Mouse (Mus musculus): ENCODE measurements at regions not wholly inside any gene's neighbourhood (a gene's known extent, or its start where the extent isn't known, plus 50 kb on each side); places are given as distances from the start of the nearest gene placed in this dataset.

DNA sequence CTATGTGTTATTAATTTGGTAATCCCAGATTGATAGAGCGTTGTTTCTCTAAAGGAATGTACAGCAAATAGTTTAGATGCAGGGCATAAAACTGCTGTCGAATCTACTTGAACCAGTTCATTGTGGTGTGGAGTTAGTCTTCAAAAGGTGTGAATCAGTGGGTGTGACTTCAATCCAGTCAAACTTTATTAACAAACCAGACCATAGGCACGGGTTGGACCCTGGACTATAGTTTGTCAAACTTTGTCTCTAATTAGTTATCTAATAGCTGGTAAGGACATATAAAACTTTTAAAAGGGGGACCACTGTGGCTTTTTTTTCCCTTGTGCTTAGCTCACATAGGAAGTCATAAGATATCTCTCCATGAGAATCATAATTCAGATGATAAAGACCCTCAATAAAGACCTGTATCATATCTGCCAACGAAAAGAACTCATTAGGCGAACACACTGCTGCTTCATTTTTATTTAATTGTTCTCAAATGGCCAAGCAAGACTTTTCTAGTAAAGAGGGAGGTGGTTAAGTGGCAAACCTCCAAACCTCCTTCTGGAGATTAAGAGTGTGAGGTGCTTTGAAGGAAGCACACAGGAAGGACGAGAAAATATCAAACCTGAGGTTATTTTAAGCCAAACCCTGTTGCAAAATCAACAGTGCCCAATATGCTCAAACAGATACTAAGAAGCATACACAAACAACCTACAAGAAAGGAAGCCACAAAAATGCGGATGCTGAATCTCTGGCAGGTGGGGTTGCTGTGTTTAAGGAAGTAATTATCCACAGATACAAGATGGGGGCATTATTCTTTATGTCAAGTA, 379.3 kb upstream of the Mmadhc start:
- no peaks in the 10 kb centered on the region for H3K36me3 ChIP-seq
- 88% methylated on average over 7 of the region's 7 CpGs for WGBS
- no peak overlapping the region for H3K4me3 ChIP-seq
- no peaks in the 10 kb centered on the region for H3K9me3 ChIP-seq (replicated peaks)
- no peak overlapping the region for H3K27ac ChIP-seq (replicated peaks)
- DNase-seq (ENCODE audit: low spot score): no peak
- no peaks in the 10 kb centered on the region for H3K4me1 ChIP-seq
- H3K27me3 ChIP-seq (ENCODE audit: low read depth, poor library complexity, severe bottlenecking): no peaks in the 10 kb centered on the region

DNA sequence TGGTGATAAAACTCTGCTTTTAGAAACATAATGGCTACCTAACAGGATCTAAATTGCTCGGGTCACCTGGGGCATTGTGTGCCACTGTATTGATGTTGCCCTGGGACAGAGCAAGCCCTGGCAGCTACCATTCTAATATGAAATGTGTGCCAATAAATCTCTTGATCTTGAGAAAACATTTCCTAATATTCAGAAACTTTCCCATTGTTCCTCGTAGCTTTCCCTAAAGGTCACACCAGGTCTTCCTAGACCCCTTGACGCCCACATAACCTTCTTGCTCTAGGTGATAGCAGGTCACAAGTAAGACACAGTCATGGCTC, 378.2 kb upstream of the Mmadhc start:
- no peaks in the 10 kb centered on the region for H3K9me3 ChIP-seq (replicated peaks)
- H3K27me3 ChIP-seq (ENCODE audit: low read depth, poor library complexity, severe bottlenecking): no peaks in the 10 kb centered on the region
- no peaks in the 10 kb centered on the region for H3K4me1 ChIP-seq
- no peaks in the 10 kb centered on the region for H3K36me3 ChIP-seq
- H3K27ac ChIP-seq (replicated peaks): no peak overlapping the region
- no peak for DNase-seq (ENCODE audit: low spot score)
- H3K4me3 ChIP-seq: no peak overlapping the region
- WGBS: 90% methylated on average over 3 of the region's 3 CpGs

DNA sequence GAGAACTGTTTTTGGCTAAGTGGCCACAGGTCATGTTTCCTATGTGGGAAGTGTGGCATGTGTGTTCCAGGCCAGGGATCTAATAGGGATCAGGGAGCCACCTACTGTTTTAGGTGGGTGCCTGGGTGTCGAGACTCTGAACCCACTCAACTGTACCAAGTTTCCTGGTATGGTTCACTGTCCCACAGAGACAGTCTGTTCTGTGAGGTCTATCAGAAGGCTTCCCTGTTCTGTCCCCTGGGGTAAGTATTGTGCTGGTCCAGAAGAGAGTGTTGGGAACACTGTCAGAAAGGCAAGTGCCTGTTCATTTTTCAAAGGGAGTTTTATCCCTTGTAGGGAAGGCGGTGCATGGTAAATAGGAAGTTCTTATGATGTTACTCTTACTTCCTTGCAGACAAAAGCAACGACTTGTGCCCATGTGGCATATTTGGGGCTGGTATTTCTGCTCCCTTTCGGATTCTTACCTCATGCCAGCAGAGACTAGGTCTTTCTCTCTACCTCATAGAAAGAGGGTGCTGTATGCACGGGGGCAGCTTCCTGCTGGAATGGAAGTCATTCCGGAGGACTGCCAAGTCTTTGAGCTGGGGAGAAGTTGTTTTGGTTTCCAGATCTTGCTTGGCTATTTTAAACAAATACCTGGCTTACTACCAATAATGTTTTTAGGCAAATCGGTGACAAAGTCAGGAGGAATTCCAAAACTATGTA, 377.7 kb upstream of the Mmadhc start:
- Histone ChIP-seq H3K9me3 (replicated peaks) (no peaks in the 10 kb centered on the region), H3K36me3 (no peaks in the 10 kb centered on the region), H3K27ac (replicated peaks) (no peak overlapping the region), H3K27me3 (ENCODE audit: low read depth, poor library complexity, severe bottlenecking) (no peaks in the 10 kb centered on the region), H3K4me1 (no peaks in the 10 kb centered on the region), H3K4me3 (no peak overlapping the region)
- WGBS: 86% methylated on average over 7 of the region's 7 CpGs
- DNase-seq (ENCODE audit: low spot score): no peak

DNA sequence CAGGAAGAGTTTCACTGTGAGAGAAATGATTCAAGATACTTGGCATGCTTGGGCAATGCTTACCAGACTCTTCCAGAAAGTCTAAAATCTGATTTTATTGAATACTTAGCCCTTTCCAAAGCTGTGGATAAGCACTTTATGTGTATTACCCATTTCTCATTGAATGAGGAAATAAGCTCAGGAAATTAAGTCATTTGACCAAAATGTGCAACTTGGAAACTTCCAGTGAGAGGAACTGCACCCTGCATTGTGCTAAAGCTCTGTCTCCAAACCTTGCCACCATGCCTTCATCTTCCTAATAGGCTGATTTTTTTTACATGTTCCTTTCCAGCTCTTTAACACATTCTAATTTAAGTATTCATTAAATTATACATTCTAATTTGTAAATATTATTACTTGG, 372.7 kb upstream of the Mmadhc start:
- H3K4me1 ChIP-seq: no peaks in the 10 kb centered on the region
- no peaks in the 10 kb centered on the region for H3K36me3 ChIP-seq
- no peaks in the 10 kb centered on the region for H3K27me3 ChIP-seq (ENCODE audit: low read depth, poor library complexity, severe bottlenecking)
- no peak overlapping the region for H3K27ac ChIP-seq (replicated peaks)
- no peak for DNase-seq (ENCODE audit: low spot score)
- no peaks in the 10 kb centered on the region for H3K9me3 ChIP-seq (replicated peaks)
- no peak overlapping the region for H3K4me3 ChIP-seq

DNA sequence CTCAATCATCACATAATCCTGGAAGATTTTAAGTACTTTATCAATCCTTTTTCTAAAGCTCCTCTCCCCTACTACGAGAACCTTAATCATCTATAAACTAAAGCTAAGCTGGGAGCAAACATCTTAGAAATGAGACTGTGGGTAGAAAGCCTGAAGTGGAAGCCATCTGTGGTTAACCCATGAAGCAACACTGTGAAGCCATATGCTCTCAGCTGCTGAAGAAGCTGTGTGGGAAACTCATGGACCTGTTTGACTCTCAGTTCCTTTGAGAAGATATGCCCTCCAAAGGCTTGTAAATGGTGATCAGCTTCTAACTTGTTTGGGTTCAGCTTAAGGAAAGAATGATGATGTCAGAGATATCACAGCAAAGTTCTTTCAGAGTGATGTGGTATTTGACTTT, 372.2 kb upstream of the Mmadhc start:
- no peak overlapping the region for H3K4me3 ChIP-seq
- WGBS: 80% methylated on average over 1 of the region's 1 CpGs
- no peak for DNase-seq (ENCODE audit: low spot score)
- no peaks in the 10 kb centered on the region for H3K27me3 ChIP-seq (ENCODE audit: low read depth, poor library complexity, severe bottlenecking)
- no peaks in the 10 kb centered on the region for H3K4me1 ChIP-seq
- H3K27ac ChIP-seq (replicated peaks): no peak overlapping the region
- no peaks in the 10 kb centered on the region for H3K36me3 ChIP-seq
- no peaks in the 10 kb centered on the region for H3K9me3 ChIP-seq (replicated peaks)

DNA sequence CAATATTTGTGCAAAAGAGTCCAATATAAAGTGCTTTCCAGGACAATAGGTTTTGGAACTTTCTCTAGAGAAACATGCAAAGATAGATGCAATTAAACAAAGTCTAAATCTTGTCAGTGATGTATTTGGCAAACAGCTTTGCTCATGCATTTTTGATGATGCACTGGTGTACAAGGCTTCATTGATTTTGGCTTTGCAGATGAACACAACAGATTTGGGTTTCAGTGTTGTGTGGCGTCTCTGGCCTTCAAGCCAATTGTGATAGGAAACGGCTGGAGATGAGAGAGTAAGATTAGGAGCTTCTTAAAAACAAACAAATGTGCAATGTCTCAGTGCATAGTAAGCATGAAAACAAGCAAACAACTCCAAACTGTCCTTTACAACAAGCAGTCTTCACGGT, 370.6 kb upstream of the Mmadhc start:
- no peak for DNase-seq (ENCODE audit: low spot score)
- no peaks in the 10 kb centered on the region for H3K9me3 ChIP-seq (replicated peaks)
- 73% methylated on average over 3 of the region's 3 CpGs for WGBS

DNA sequence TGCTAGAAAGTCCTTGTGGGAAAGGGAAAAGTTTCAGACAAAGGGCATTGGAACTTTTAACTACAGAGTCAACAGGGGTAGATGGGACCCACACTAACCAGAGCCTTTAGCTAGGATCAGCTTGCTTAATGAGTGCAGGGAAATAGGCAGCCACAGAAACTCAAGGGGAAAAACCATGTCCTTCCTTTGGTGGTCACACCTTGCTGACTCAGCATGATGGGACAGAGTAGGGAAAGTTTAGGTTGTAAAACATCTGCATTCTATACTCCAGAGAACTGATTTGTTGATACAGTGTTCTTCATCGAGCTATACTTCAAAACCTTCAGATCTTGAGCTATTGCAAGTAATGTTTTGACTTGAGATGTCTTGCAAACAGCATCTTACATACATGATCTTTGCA, 365.9 kb upstream of the Mmadhc start:
- no peaks in the 10 kb centered on the region for H3K27me3 ChIP-seq (ENCODE audit: low read depth, poor library complexity, severe bottlenecking)
- no peak overlapping the region for H3K4me3 ChIP-seq
- DNase-seq (ENCODE audit: low spot score): no peak
- no peaks in the 10 kb centered on the region for H3K4me1 ChIP-seq
- no peaks in the 10 kb centered on the region for H3K36me3 ChIP-seq
- WGBS: 85% methylated on average over 1 of the region's 1 CpGs
- no peaks in the 10 kb centered on the region for H3K9me3 ChIP-seq (replicated peaks)
- H3K27ac ChIP-seq (replicated peaks): no peak overlapping the region

More for the DNA sequence above, 370.6 kb upstream of the Mmadhc start:
- Histone ChIP-seq H3K27me3 (ENCODE audit: low read depth, poor library complexity, severe bottlenecking) (no peaks in the 10 kb centered on the region), H3K27ac (replicated peaks) (no peak overlapping the region), H3K36me3 (no peaks in the 10 kb centered on the region), H3K4me3 (no peak overlapping the region), H3K4me1 (no peaks in the 10 kb centered on the region)

DNA sequence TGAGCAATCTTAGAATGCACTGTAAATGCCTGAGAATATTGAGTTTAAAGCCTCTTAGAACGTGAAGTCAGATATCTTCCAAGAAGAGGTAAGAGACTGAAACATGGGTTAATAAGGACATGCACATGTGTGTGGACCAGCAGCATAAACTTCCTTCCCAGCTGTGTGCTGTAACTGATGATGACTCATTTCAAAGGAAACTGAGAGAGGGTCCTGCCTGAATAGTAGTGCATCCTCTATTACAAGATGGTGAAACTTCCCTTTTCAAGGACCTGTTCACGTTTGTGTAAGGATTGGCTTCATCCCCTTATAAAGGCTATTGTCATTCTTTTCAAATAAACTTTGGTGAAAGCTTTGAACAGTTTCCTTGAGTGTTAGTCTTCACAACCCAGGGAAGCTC, 363.4 kb upstream of the Mmadhc start:
- H3K9me3 ChIP-seq (replicated peaks): no peaks in the 10 kb centered on the region
- H3K4me3 ChIP-seq: no peak overlapping the region
- no peaks in the 10 kb centered on the region for H3K36me3 ChIP-seq
- H3K27me3 ChIP-seq (ENCODE audit: low read depth, poor library complexity, severe bottlenecking): no peaks in the 10 kb centered on the region
- no peak for DNase-seq (ENCODE audit: low spot score)
- H3K27ac ChIP-seq (replicated peaks): no peak overlapping the region
- peaks cover under 1% of the 10 kb centered on the region; the same call in 1 of the 2 replicates for H3K4me1 ChIP-seq
- WGBS: 68% methylated on average over 2 of the region's 2 CpGs

DNA sequence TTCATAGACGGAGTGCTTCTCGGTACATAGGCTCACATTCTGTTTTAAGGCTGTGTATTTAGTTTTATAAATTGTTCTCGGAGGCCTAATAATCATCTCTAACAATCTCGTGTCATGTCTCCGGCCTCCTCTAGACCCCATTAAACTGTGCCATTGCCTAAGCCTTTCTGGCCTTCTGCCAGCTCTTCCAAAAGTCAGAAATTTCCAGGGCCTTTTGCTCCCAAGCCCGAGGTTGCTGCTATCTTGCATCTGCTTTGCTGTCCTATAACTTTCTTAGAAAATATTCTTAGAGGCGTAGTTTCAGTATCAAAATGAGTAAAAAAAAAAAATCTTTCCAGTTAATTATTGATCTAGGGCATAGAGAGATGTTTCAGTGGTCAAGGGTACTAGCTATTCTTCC, 361.2 kb upstream of the Mmadhc start:
- H3K4me3 ChIP-seq: no peak overlapping the region
- peaks cover 8% of the 10 kb centered on the region; the same call in 1 of the 2 replicates for H3K4me1 ChIP-seq
- no peak for DNase-seq (ENCODE audit: low spot score)
- no peaks in the 10 kb centered on the region for H3K27me3 ChIP-seq (ENCODE audit: low read depth, poor library complexity, severe bottlenecking)
- no peak overlapping the region for H3K27ac ChIP-seq (replicated peaks)
- no peaks in the 10 kb centered on the region for H3K9me3 ChIP-seq (replicated peaks)
- H3K36me3 ChIP-seq: no peaks in the 10 kb centered on the region
- WGBS: 90% methylated on average over 7 of the region's 7 CpGs

DNA sequence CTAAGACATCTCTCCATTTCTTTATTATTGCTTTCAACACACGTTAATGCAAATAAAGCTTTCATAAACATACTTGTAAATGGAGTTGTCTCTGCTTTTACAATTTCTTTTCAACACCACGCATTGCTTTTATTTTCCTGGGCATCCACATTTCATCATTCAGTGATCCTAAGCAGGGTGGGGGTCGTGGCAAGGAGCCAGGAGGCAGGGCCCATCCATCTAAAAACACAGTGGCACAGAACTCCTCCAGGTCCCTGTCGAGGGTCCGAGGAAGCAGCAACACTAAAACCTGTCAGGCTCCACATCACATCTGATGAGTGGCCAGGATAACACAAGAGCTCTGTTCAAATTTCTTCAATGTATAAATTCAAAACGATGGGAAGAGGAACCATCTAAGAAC, 359.8 kb upstream of the Mmadhc start:
- Histone ChIP-seq H3K27ac (replicated peaks) (no peak overlapping the region), H3K9me3 (replicated peaks) (no peaks in the 10 kb centered on the region), H3K4me1 (peaks cover 8% of the 10 kb centered on the region; the same call in 1 of the 2 replicates), H3K4me3 (no peak overlapping the region), H3K27me3 (ENCODE audit: low read depth, poor library complexity, severe bottlenecking) (no peaks in the 10 kb centered on the region), H3K36me3 (no peaks in the 10 kb centered on the region)
- 86% methylated on average over 6 of the region's 6 CpGs for WGBS
- no peak for DNase-seq (ENCODE audit: low spot score)

DNA sequence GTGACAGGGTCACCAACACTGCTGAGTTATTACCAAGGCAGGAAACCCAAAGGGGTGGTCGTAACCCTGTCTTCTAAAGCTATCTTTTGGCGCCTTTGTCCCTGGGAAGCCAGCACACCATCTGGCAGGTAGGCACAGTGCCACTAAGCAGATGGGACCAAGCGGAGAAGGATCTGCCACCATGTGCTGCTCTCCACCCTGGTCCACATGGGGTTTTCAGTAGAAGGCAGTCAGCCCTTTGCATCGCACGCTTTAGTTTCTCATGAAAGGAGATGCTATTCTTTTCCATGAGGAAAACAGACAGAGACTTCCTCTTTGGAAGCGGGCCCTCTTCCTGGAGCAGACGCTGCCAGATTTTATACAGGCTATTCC, 358.3 kb upstream of the Mmadhc start:
- DNase-seq (ENCODE audit: low spot score): no peak
- WGBS: 95% methylated on average over 7 of the region's 7 CpGs
- H3K27me3 ChIP-seq (ENCODE audit: low read depth, poor library complexity, severe bottlenecking): no peaks in the 10 kb centered on the region
- H3K36me3 ChIP-seq: no peaks in the 10 kb centered on the region
- peaks cover 12% of the 10 kb centered on the region for H3K4me1 ChIP-seq
- no peak overlapping the region for H3K4me3 ChIP-seq
- H3K27ac ChIP-seq (replicated peaks): no peak overlapping the region; the same call in 1 of the 2 replicates
- H3K9me3 ChIP-seq (replicated peaks): no peaks in the 10 kb centered on the region

DNA sequence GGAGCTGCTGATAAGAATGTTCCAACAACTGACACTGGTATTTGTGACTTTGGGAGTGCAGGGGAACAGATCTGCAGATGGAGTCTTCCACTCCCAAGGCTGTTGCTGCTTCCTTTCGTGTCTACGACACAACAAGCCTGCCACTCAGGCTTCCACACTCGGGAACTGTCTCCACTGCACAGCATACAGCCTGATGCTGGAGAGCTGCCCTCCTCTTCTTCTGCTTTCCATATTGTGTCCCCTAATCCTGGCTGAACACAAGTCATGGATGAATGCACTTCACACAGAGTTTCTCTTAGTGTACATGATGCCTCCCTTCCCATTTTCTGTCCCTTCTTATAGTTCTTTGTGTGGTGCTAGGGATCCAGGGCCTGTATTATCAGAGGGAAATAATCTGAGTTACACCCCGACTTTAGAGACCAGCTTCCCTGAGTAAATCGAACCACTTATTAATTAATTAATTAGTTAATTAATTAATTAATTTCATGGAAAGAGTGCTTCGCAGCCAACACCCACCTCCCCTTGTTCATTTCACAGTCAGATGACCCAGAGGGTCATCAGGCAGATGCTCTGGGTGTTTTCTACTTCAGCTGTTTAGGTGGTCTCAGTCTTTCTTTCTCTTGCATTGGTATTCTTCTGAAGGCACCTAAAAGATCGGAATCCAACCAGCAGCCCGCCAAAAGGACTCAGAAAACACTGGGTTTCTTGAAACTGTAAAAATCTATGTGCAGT, 357.8 kb upstream of the Mmadhc start:
- Histone ChIP-seq H3K4me1 (peaks cover 17% of the 10 kb centered on the region), H3K4me3 (no peak overlapping the region), H3K9me3 (replicated peaks) (no peaks in the 10 kb centered on the region), H3K36me3 (no peaks in the 10 kb centered on the region), H3K27me3 (ENCODE audit: low read depth, poor library complexity, severe bottlenecking) (no peaks in the 10 kb centered on the region), H3K27ac (replicated peaks) (no peak overlapping the region)
- WGBS: 82% methylated on average over 8 of the region's 8 CpGs
- no peak for DNase-seq (ENCODE audit: low spot score)

DNA sequence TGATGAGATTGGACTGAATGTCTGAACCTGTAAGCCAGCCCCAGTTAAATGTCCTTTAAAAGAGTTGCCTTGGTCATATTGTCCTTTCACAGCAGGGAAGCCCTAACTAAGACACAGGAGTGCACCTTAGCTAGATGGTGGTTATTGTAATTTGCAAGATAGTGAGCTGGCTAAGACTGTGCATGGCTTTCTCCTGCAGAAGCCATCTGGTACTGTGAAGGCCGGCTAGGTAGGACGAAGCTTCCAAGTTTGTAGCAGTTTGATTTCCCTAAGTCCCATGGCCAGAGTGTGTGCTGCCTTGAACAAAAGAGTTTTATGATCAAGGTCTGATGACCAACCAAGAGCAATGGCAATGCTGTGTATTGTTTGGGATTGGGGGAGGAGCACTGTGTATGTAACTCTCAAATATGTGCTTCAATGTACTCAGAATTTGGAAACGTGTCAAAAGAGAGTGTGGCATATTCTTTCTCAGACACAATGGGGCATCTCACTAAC, 356.6 kb upstream of the Mmadhc start:
- no peaks in the 10 kb centered on the region for H3K9me3 ChIP-seq (replicated peaks)

More for the DNA sequence above, 356.6 kb upstream of the Mmadhc start:
- DNase-seq (ENCODE audit: low spot score): no peak
- 88% methylated on average over 3 of the region's 3 CpGs for WGBS
- Histone ChIP-seq H3K27me3 (ENCODE audit: low read depth, poor library complexity, severe bottlenecking) (no peaks in the 10 kb centered on the region), H3K4me1 (peaks cover 23% of the 10 kb centered on the region), H3K4me3 (no peak overlapping the region), H3K27ac (replicated peaks) (no peak overlapping the region), H3K36me3 (no peaks in the 10 kb centered on the region)
